Comparison of ENCODE assay signal across 8 mouse cellular contexts in the genomic region with DNA sequence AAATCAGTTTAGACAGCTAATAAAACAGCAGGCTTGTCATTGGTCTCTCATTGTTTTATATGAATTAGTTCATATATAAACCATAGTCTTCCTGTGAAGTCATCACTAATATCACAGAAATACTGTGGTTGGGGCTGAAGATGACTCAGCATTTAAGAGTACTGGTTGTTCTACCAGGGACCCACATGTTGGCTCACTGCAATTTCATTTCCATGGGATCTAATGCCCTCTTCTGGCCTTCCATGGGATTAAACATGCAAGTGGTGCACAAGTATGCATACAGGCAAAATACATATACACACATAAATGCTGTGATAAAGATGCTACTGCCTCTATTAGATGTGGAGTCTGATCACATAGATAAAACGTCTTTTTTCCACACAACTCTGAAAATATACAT.
A peak's percentile ranks its signal among the peaks of the same experiment; 100 is the strongest.
DNase-seq lines count a peak whose midpoint lies in the region.

No protein-coding gene starts in this region.

- DNase-seq in adrenal gland, postnatal 10 days, result peak; percentile 19
- DNase-seq in adrenal gland, adult 8-10 months, result no peak
- peak; percentile 4 to 20 for DNase-seq in layer of hippocampus, postnatal 10 days (ENCODE audit: low spot score in 2 of 2)
- no peak for DNase-seq in layer of hippocampus, adult 9-11 months
- DNase-seq in c-Kit-positive CD71-positive TER-119-negative erythroid progenitor cells, embryonic 14.5 days (ENCODE audit: low read depth), result peak; percentile 44
- DNase-seq in lung, postnatal 10 days, result peak; percentile 12
- no peak for DNase-seq in cerebellum, postnatal 4 days (ENCODE audit: low spot score in 2 of 2)
- no peak for DNase-seq in spleen, adult 18-20 months

Comparison
In these comparisons a context has a peak if more than half of its experiments do, and no peak if none do; other contexts are left out.
1. DNase-seq: peak in adrenal gland, postnatal 10 days (single experiment), layer of hippocampus, postnatal 10 days (2 of 2), c-Kit-positive CD71-positive TER-119-negative erythroid progenitor cells, embryonic 14.5 days (single experiment) and lung, postnatal 10 days (single experiment); none in adrenal gland, adult 8-10 months (single experiment), layer of hippocampus, adult 9-11 months (single experiment), cerebellum, postnatal 4 days (0 of 2) and spleen, adult 18-20 months (0 of 2).